Mouse (Mus musculus) forebrain, embryonic 14.5 days (tissue): Measurements from ENCODE around the gene Slc25a43. TPM values are rescaled to one million over a fixed set of nuclear protein-coding genes. Genes with fewer than 3 reads are reported as not detected.

Source experiments
- ATAC-seq: fragments of 200-750 bp; cut with Nextera tagmentation; 2 replicates; pipeline ENCODE4 v1.8.0; 2017; ENCODE audit warnings: mild to moderate bottlenecking, moderate library complexity
- DNase-seq: peaks from one replicate; pipeline ENCODE4 v3.0.0-alpha.2; 2015; ENCODE audit warnings: low spot score
- H3K27ac ChIP-seq: fragments of 300-500 bp; sonication (generic); 2 replicates; pipeline ENCODE4 v1.5.1; 2014; ENCODE audit warnings: low read depth, mild to moderate bottlenecking, control low read depth, low read length, moderate library complexity
- H3K27me3 ChIP-seq: fragments of 300-500 bp; sonication (generic); replicated peaks from 2 replicates; pipeline ENCODE4 v1.6.1; 2014; ENCODE audit warnings: low read length, control low read depth, mixed read lengths; ENCODE audit not compliant: control insufficient read depth, insufficient read depth
- H3K36me3 ChIP-seq: fragments of 300-500 bp; sonication (generic); 2 replicates; pipeline ENCODE4 v1.6.1; 2014; ENCODE audit warnings: low read length, control low read depth; ENCODE audit not compliant: control insufficient read depth, insufficient read depth
- H3K4me1 ChIP-seq: fragments of 300-500 bp; sonication (generic); 2 replicates; pipeline ENCODE4 v1.6.1; 2014; ENCODE audit warnings: antibody characterized with exemption, low read length, control low read depth; ENCODE audit not compliant: control insufficient read depth, insufficient read depth
- H3K4me2 ChIP-seq: fragments of 300-500 bp; sonication (generic); 2 replicates; pipeline ENCODE4 v1.6.1; 2014; ENCODE audit warnings: mild to moderate bottlenecking, control low read depth, low read length
- H3K4me3 ChIP-seq: fragments of 300-500 bp; sonication (generic); 2 replicates; pipeline ENCODE4 v1.5.1; 2014; ENCODE audit warnings: low read depth, low read length, control low read depth
- H3K9ac ChIP-seq: fragments of 300-500 bp; sonication (generic); 2 replicates; pipeline ENCODE4 v1.6.1; 2014; ENCODE audit warnings: mild to moderate bottlenecking, low read length, control low read depth, moderate library complexity
- H3K9me3 ChIP-seq: fragments of 300-500 bp; sonication (generic); replicated peaks from 2 replicates; pipeline ENCODE4 v1.6.1; 2016; ENCODE audit warnings: low read length, control low read depth, mixed read lengths; ENCODE audit not compliant: control insufficient read depth
- WGBS: fragments of 180-500 bp; shearing (Covaris S2); extraction: QIAGEN DNeasy Blood & Tissue Kit; methylation state at CpG from one replicate; pipeline ENCODE4 v1.1.7; 2014; 5-methylcytosine and 5-hydroxymethylcytosine counted together
- polyA plus RNA-seq: library from polyadenylated mRNA; unstranded; fragments of >200 nt; fragmentation: Nextera tagmentation; extraction: Ambion mirVana; gene quantifications from 2 replicates; pipeline ENCODE4 v1.2.1, GENCODE M21; 2014

Slc25a43 gene
- polyA plus RNA-seq, 1 experiment from 2014 or later: 0.51 TPM

- H3K4me2 ChIP-seq: no peak overlapping the region
- no peaks in the 10 kb centered on the region for H3K9me3 ChIP-seq
- no peak overlapping the region for H3K27ac ChIP-seq
- DNase-seq (no peak), ATAC-seq (no peak)
- 69% methylated on average over 8 of the region's 8 CpGs for WGBS
- H3K9ac ChIP-seq: no peak overlapping the region
- no peaks in the 10 kb centered on the region for H3K36me3 ChIP-seq
- no peak overlapping the region for H3K4me3 ChIP-seq
- no peaks in the 10 kb centered on the region for H3K4me1 ChIP-seq
- H3K27me3 ChIP-seq: no peaks in the 10 kb centered on the region
Observed at GRCm38 (mm10) chrX:36814161-36814836, 70.8 kb downstream of the Slc25a43 start.

GRCm38 (mm10) chrX:36815022-36815421 is 71.6 kb downstream of the Slc25a43 start:
- Histone ChIP-seq H3K36me3 (no peaks in the 10 kb centered on the region), H3K27me3 (no peaks in the 10 kb centered on the region), H3K4me2 (no peak overlapping the region), H3K4me3 (no peak overlapping the region), H3K9me3 (no peaks in the 10 kb centered on the region), H3K9ac (no peak overlapping the region), H3K27ac (no peak overlapping the region), H3K4me1 (no peaks in the 10 kb centered on the region)
- DNase-seq (no peak), ATAC-seq (no peak)
- 83% methylated on average over 4 of the region's 4 CpGs for WGBS

DNA sequence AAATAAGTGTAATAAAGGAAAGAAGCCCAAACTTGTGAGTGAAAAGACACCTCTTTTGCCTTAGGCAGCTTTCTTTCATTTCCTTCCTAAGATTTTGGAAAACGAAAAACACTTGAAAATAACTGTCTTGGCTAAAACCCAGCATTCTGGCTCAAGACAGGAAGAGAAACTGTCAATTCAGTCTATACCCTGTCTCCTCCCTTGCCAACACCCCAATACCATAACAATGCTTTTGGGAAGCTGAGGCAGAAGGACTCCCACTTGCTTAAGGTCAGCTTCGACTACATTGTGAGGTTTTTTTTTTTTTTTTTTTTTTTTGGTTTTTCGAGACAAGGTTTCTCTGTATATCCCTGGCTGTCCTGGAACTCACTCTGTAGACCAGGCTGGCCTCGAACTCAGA is 72.0 kb downstream of the Slc25a43 start:
- Histone ChIP-seq H3K9ac (no peak overlapping the region), H3K9me3 (no peaks in the 10 kb centered on the region), H3K4me1 (no peaks in the 10 kb centered on the region), H3K4me2 (no peak overlapping the region), H3K36me3 (no peaks in the 10 kb centered on the region), H3K27me3 (no peaks in the 10 kb centered on the region), H3K4me3 (no peak overlapping the region), H3K27ac (no peak overlapping the region)
- DNase-seq (no peak), ATAC-seq (no peak)
- WGBS: 92% methylated on average over 3 of the region's 4 CpGs

DNA sequence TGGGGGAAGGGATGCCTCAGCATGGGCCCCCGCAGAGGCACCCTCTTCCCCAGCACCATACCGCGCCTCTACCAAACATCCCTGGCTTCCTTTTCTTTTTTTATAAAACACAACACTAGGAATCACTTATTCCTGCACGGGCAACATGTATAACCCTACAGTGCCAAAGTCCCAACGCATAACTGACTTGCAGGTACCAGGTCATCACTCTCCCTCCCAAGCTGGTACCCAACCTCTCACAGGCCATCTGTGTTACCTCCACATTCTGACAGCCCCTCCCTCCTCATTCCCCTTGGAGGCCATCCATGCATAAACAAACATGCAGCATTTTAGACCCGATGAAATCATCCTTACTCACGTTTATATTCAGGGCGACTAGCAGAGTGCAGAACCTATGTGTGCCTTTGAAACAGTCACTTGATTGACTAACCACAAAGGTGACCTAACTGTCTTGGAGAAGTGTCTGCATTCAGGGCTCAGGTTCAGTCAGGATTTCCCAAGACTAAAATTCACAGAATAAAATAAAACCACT is 73.0 kb downstream of the Slc25a43 start:
- DNase-seq: peak; percentile 41
- no peaks in the 10 kb centered on the region for H3K27me3 ChIP-seq
- no peak overlapping the region for H3K9ac ChIP-seq
- peak; percentile 54 for ATAC-seq
- H3K36me3 ChIP-seq: no peaks in the 10 kb centered on the region
- 35% methylated on average over 8 of the region's 8 CpGs for WGBS
- H3K4me3 ChIP-seq: 0 out of 2 replicates have a peak overlapping the region, but pooled peaks have one; percentile 9
- H3K9me3 ChIP-seq: no peaks in the 10 kb centered on the region
- H3K4me1 ChIP-seq: no peaks in the 10 kb centered on the region
- H3K4me2 ChIP-seq: peak overlapping the region; percentile 24
- peak overlapping the region; percentile 81 for H3K27ac ChIP-seq

GRCm38 (mm10) chrX:36816953-36817441 is 73.5 kb downstream of the Slc25a43 start:
- Histone ChIP-seq H3K4me2 (peak overlapping the region; percentile 24), H3K9ac (peak overlapping the region; percentile 30; the same call in 1 of the 2 replicates), H3K36me3 (no peaks in the 10 kb centered on the region), H3K4me1 (no peaks in the 10 kb centered on the region), H3K27me3 (no peaks in the 10 kb centered on the region), H3K27ac (peak overlapping the region; percentile 81), H3K4me3 (0 out of 2 replicates have a peak overlapping the region, but pooled peaks have one; percentile 9), H3K9me3 (no peaks in the 10 kb centered on the region)
- ATAC-seq (peak; percentile 93), DNase-seq (peak; percentile 82)
- WGBS: 22% methylated on average over 10 of the region's 10 CpGs

- no peaks in the 10 kb centered on the region for H3K4me1 ChIP-seq
- no peak overlapping the region for H3K4me3 ChIP-seq
- DNase-seq: no peak
- no peak overlapping the region for H3K9ac ChIP-seq
- H3K9me3 ChIP-seq: no peaks in the 10 kb centered on the region
- no peak for ATAC-seq
- H3K4me2 ChIP-seq: no peak overlapping the region
- H3K27ac ChIP-seq: no peak overlapping the region
- H3K27me3 ChIP-seq: no peaks in the 10 kb centered on the region
- 68% methylated on average over 4 of the region's 4 CpGs for WGBS
- no peaks in the 10 kb centered on the region for H3K36me3 ChIP-seq
Observed at GRCm38 (mm10) chrX:36819575-36819974, 76.1 kb downstream of the Slc25a43 start.

GRCm38 (mm10) chrX:36820201-36820600 is 76.7 kb downstream of the Slc25a43 start:
- Histone ChIP-seq H3K27me3 (no peaks in the 10 kb centered on the region), H3K27ac (no peak overlapping the region)
- WGBS: 17% methylated on average over 4 of the region's 4 CpGs

GRCm38 (mm10) chrX:36823932-36824711 is 80.7 kb downstream of the Slc25a43 start:
- H3K4me3 ChIP-seq: no peak overlapping the region
- H3K4me1 ChIP-seq: no peaks in the 10 kb centered on the region
- DNase-seq: no peak
- H3K9me3 ChIP-seq: no peaks in the 10 kb centered on the region
- no peak overlapping the region for H3K27ac ChIP-seq
- no peaks in the 10 kb centered on the region for H3K36me3 ChIP-seq
- no peak overlapping the region for H3K9ac ChIP-seq
- no peak for ATAC-seq
- no peaks in the 10 kb centered on the region for H3K27me3 ChIP-seq
- H3K4me2 ChIP-seq: no peak overlapping the region
- 87% methylated on average over 10 of the region's 10 CpGs for WGBS

More at GRCm38 (mm10) chrX:36820201-36820600, 76.7 kb downstream of the Slc25a43 start:
- H3K9ac ChIP-seq: no peak overlapping the region
- no peaks in the 10 kb centered on the region for H3K4me1 ChIP-seq
- ATAC-seq (0 out of 2 replicates have a peak, but pooled peaks have one; percentile 35), DNase-seq (peak; percentile 71)
- no peaks in the 10 kb centered on the region for H3K9me3 ChIP-seq
- H3K4me2 ChIP-seq: no peak overlapping the region
- no peaks in the 10 kb centered on the region for H3K36me3 ChIP-seq
- H3K4me3 ChIP-seq: no peak overlapping the region
